Mouse (Mus musculus) limb, embryonic 14.5 days (tissue): ENCODE results near the gene Sipa1. TPM values are rescaled to one million over a fixed set of nuclear protein-coding genes. Genes with fewer than 3 reads are reported as not detected.

Experiments used
- ATAC-seq: fragments of 200-750 bp; cut with Nextera tagmentation; 2 replicates; pipeline ENCODE4 v1.8.0; 2017; ENCODE audit warnings: low read depth, moderate number of reproducible peaks, moderate TSS enrichment; ENCODE audit not compliant: low FRiP score
- DNase-seq: peaks from one replicate; pipeline ENCODE4 v3.0.0-alpha.2; 2015; ENCODE audit warnings: low spot score
- H3K27ac ChIP-seq: fragments of 300-500 bp; sonication (generic); replicated peaks from 2 replicates; pipeline ENCODE4 v1.5.1; 2014; ENCODE audit warnings: low read depth, mild to moderate bottlenecking, low read length, moderate library complexity, mixed read lengths
- H3K27me3 ChIP-seq: fragments of 300-500 bp; sonication (generic); 2 replicates; pipeline ENCODE4 v1.6.1; 2014; ENCODE audit warnings: low read length, mixed read lengths; ENCODE audit not compliant: control insufficient read depth, insufficient read depth
- H3K36me3 ChIP-seq: fragments of 300-500 bp; sonication (generic); 2 replicates; pipeline ENCODE4 v1.6.1; 2014; ENCODE audit warnings: mild to moderate bottlenecking, low read length, moderate library complexity, mixed read lengths; ENCODE audit not compliant: control insufficient read depth, insufficient read depth
- H3K4me1 ChIP-seq: fragments of 300-500 bp; sonication (generic); 2 replicates; pipeline ENCODE4 v1.6.1; 2014; ENCODE audit warnings: antibody characterized with exemption, low read length, mixed read lengths; ENCODE audit not compliant: control insufficient read depth, insufficient read depth
- H3K4me2 ChIP-seq: fragments of 300-500 bp; sonication (generic); replicated peaks from 2 replicates; pipeline ENCODE4 v1.6.1; 2014; ENCODE audit warnings: low read depth, mild to moderate bottlenecking, low read length, moderate library complexity; ENCODE audit not compliant: severe bottlenecking
- H3K4me3 ChIP-seq: fragments of 300-500 bp; sonication (generic); replicated peaks from 2 replicates; pipeline ENCODE4 v1.5.1; 2014; ENCODE audit warnings: low read length
- H3K9ac ChIP-seq: fragments of 300-500 bp; sonication (generic); 2 replicates; pipeline ENCODE4 v1.6.1; 2014; ENCODE audit warnings: mild to moderate bottlenecking, low read depth, low read length, moderate library complexity; ENCODE audit not compliant: severe bottlenecking
- H3K9me3 ChIP-seq: fragments of 300-500 bp; sonication (generic); 2 replicates; pipeline ENCODE4 v1.6.1; 2016; ENCODE audit warnings: low read length; ENCODE audit not compliant: control insufficient read depth
- POLR2A ChIP-seq: fragments of 200-500 bp; IDR thresholded peaks from 2 replicates; pipeline ENCODE4 v1.8.0; 2012; ENCODE audit warnings: inconsistent platforms, mild to moderate bottlenecking, moderate library complexity, borderline replicate concordance; ENCODE audit not compliant: insufficient read depth, insufficient read length; ENCODE audit errors: extremely low read depth
- WGBS: fragments of 180-500 bp; shearing (Covaris S2); extraction: QIAGEN DNeasy Blood & Tissue Kit; methylation state at CpG from one replicate; pipeline ENCODE4 v1.1.7; 2014; 5-methylcytosine and 5-hydroxymethylcytosine counted together
- polyA plus RNA-seq, 2 experiments: library from polyadenylated mRNA; depleted of rRNA in 1 of 2; stranded (reverse) in 1 of 2; unstranded in 1 of 2; fragments of >200 nt; fragmentation: Nextera tagmentation in 1 of 2; extraction: Ambion mirVana in 1 of 2; gene quantifications; 2 replicates each; pipeline versions ENCODE4 v1.2.1 to v1.2.3; 2012 to 2014

Sipa1 gene
- polyA plus RNA-seq, 2 experiments: 27.9 to 62.5 TPM

DNA sequence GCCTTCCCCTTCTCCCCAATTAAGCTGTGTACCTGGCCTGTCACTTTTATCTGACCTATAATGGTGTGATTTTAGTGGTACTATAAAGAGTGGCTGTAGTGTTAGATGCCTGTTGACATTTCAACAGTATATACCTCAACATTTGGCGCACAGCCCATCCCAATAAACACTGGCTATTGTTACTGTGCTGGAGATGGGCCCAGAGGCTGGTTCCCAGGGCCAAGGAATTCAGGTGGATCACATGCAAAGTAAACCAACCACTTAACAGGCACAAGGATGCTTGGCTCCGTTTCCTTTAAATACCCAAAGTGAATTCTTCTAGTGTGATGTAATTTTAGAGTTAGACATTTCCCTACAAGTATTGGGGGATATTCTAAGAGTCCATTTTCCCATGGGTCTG is 48.6 kb downstream of the Sipa1 start:
- H3K4me1 ChIP-seq: peaks cover 8% of the 10 kb centered on the region; the same call in 1 of the 2 replicates
- H3K27me3 ChIP-seq: no peaks in the 10 kb centered on the region
- DNase-seq (no peak), ATAC-seq (no peak)
- no peak overlapping the region for H3K4me3 ChIP-seq
- H3K27ac ChIP-seq: no peak overlapping the region
- no peak overlapping the region for H3K9ac ChIP-seq
- 62% methylated on average over 2 of the region's 2 CpGs for WGBS
- H3K9me3 ChIP-seq: no peaks in the 10 kb centered on the region
- TF ChIP-seq POLR2A: no peak
- no peak overlapping the region for H3K4me2 ChIP-seq
- no peaks in the 10 kb centered on the region for H3K36me3 ChIP-seq

DNA sequence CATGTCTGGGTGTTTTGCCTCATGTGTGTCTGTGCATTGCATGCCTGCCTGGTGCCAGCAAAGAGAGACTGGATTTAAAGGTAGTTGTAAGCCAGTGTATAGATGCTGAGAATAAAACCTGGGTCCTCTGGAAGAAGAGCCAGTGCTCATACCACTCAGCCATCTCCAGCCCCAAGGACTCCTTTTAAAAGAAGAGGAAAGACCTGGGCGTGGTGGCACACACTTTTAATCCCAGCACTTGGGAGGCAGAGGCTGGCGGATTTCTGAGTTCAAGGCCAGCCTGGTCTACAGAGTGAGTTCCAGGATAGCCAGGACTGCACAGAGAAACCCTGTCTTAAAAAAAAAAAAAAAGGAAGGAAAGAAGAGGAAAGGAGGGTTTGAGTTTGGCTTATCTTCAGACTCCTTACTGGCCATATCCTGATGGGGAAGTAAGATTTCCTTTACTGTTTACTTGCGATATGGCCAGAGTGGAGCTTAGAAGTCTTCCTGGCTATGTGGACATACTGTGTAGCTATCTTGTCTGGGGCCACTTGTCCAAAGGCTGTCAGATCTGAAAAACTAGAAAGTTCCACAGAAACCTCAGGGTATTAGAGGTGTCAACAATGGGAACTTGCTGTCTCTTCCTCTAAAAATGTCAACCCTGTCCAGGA is 50.6 kb downstream of the Sipa1 start:
- Histone ChIP-seq H3K4me3 (no peak overlapping the region), H3K27ac (no peak overlapping the region), H3K4me2 (no peak overlapping the region), H3K4me1 (peaks cover 17% of the 10 kb centered on the region), H3K9ac (no peak overlapping the region), H3K27me3 (no peaks in the 10 kb centered on the region), H3K36me3 (peaks cover 11% of the 10 kb centered on the region), H3K9me3 (no peaks in the 10 kb centered on the region)
- DNase-seq (no peak), ATAC-seq (no peak)
- no peak for TF ChIP-seq POLR2A
- WGBS: 79% methylated on average over 3 of the region's 3 CpGs

DNA sequence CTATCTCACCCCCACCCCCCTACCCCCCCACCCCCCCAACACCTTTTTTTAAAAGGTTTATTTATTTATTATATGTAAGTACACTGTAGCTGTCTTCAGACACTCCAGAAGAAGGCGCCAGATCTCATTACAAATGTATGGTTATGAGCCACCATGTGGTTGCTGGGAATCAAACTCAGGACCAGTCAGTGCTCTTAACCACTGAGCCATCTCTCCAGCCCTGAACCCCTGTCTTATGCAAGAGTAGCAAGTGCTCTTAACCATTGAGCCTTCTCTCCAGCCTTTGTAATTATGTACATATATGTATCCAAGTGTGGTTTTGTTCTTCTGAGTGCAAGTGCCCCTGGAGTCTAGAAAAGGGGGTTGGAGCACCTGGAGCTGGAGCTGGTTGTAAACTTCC is 51.5 kb downstream of the Sipa1 start:
- DNase-seq (no peak), ATAC-seq (no peak)
- WGBS: 94% methylated on average over 1 of the region's 1 CpGs
- H3K4me3 ChIP-seq: no peak overlapping the region
- H3K9ac ChIP-seq: no peak overlapping the region
- peaks cover 20% of the 10 kb centered on the region for H3K36me3 ChIP-seq
- TF ChIP-seq POLR2A: no peak
- H3K27me3 ChIP-seq: no peaks in the 10 kb centered on the region
- H3K4me1 ChIP-seq: peaks cover 17% of the 10 kb centered on the region
- no peaks in the 10 kb centered on the region for H3K9me3 ChIP-seq
- no peak overlapping the region for H3K27ac ChIP-seq
- no peak overlapping the region for H3K4me2 ChIP-seq

DNA sequence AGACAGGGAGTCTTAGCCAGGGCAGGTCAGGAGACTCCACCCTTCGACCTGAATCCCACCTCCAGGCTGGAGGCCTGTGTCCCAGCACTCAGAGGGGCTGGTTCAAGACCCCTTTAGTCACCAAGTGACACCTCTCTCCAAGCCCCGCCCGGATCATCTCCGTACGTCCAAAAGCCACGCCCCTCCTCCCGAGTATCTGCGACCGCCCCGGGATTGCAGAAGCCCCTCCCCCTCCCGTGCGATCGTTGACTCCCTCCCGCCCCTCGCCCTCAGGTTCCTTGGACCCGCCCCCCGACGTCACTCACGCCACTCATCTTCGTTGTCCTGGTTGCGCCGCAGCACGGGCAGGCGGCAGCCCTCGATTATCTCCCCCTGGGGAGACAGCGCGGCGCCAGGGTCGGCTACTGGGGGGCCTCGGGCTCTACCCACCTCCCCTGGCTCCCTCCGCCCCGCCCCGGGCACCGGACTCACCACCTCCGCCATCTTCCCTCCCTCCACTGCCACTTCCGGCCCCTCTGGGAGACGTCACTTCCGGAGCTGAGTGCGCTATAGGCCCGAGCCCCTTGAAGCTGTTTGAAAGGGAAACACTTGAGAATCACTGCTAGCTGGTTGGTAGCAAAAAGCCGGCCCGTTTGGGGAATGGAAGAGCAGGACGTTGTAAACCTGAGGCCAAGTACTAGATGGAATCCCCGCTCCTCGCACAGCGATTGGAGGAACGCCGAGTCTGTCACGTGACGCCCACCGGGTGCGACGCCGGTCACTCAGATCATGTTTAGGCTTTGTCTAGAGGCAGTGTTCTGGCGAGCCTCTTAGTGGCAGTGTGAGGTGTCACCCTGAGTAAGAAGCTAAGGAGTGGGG is 53.7 kb downstream of the Sipa1 start, which contains the start of gene Kat5:
Gene Kat5 (minus strand): TSS at position 691 of the 858 bp plus-strand sequence.
- Histone ChIP-seq H3K4me3 (peak within 1 kb of the TSS; percentile 76), H3K36me3 (peaks cover 42% of the 10 kb centered on the region), H3K9ac (peak within 1 kb of the TSS; percentile 85), H3K27me3 (no peaks in the 10 kb centered on the region), H3K9me3 (no peaks in the 10 kb centered on the region), H3K4me2 (peak within 1 kb of the TSS; percentile 61), H3K4me1 (peaks cover 17% of the 10 kb centered on the region), H3K27ac (peak within 1 kb of the TSS; percentile 99)
- 1% methylated on average over 48 of the region's 55 CpGs for WGBS
- DNase-seq: peak; percentile 91
- peak; percentile 80; the same call in 1 of the 2 replicates for TF ChIP-seq POLR2A
- ATAC-seq: peak; percentile 92

DNA sequence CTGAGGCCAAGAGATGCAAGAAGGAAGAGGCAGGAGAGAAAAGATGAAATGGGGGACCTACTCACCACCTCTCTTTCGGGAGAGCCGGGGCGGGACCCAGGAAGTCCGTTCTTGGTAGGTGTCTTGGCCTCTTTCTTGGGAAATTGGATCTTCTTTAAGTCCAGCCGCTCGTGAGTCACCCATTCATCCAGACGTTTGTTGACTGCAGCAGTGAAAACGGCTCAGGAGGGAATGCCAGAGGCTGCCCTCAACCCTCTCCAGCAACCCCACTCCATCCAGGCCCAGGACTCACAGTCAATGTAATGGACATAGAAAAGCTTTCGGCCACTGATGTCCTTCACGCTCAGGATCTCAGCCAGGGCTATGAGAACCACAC is 54.3 kb downstream of the Sipa1 start:
- H3K9me3 ChIP-seq: no peaks in the 10 kb centered on the region
- peak overlapping the region; percentile 99 for H3K27ac ChIP-seq

More for the DNA sequence above, 54.3 kb downstream of the Sipa1 start:
- H3K36me3 ChIP-seq: peaks cover 48% of the 10 kb centered on the region
- ATAC-seq (no peak), DNase-seq (no peak)
- H3K4me1 ChIP-seq: peaks cover 17% of the 10 kb centered on the region
- peak overlapping the region; percentile 61 for H3K4me2 ChIP-seq
- H3K27me3 ChIP-seq: no peaks in the 10 kb centered on the region
- WGBS: 54% methylated on average over 10 of the region's 10 CpGs
- peak overlapping the region; percentile 85 for H3K9ac ChIP-seq
- H3K4me3 ChIP-seq: peak overlapping the region; percentile 76
- TF ChIP-seq POLR2A: no peak
